Comparison of ENCODE assay signal across 8 mouse cellular contexts in the genomic region with DNA sequence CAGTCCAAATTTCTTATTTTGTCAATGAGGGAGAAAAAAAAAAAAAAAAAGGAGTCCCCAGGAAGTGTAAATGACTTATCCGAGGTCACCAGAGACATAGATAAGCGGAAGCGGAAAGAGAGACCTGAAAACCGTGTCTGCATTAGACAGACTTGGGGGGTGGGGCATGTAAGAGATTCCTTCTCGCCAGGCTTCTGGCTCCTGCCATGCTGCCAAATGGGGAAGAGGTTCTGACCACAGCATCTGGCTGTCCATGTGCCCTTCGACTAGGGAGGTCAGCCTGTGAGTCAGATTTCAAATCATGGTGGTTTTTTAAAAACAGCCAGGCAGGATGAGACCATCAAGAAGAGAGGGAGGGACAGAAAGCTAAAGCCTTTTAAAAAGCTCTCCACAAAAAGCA. TPM values are rescaled to one million over a fixed set of nuclear protein-coding genes. Genes with fewer than 3 reads are reported as not detected.
DNase-seq lines count a peak whose midpoint lies in the region; ATAC-seq and TF ChIP-seq lines count a peak whose summit lies in the region.

No protein-coding gene starts in this region.

- 8% methylated on average over 6 of the region's 6 CpGs for WGBS in hindbrain, embryonic 15.5 days
- 21% methylated on average over 6 of the region's 6 CpGs for WGBS in lung, postnatal 0 days

- peak overlapping the region; percentile 49 for H3K4me3 ChIP-seq in gastrocnemius, adult 2 months
- H3K4me3 ChIP-seq in hindbrain, embryonic 15.5 days = 0 out of 2 replicates have a peak overlapping the region, but pooled peaks have one; percentile 8
- no peak overlapping the region for H3K4me3 ChIP-seq in lung, postnatal 0 days (ENCODE audit: low read depth, low read length)

- 0 out of 2 replicates have a peak, but pooled peaks cover 5% of the 10 kb centered on the region for H3K4me1 ChIP-seq in hindbrain, embryonic 15.5 days (replicated peaks)
- no peaks in the 10 kb centered on the region for H3K4me1 ChIP-seq in lung, postnatal 0 days (ENCODE audit: insufficient read depth, low read depth, low read length)

- no peak for TF ChIP-seq EP300 in lung, postnatal 0 days (IDR thresholded peaks at IDR 0.05)

- peak overlapping the region; percentile 40 for H3K4me2 ChIP-seq in hindbrain, embryonic 15.5 days
- no peak overlapping the region for H3K4me2 ChIP-seq in lung, postnatal 0 days (replicated peaks; ENCODE audit: low read depth, low read length)

- peak; percentile 29 to 51 for DNase-seq in spleen, postnatal 36 days (ENCODE audit: low spot score in 2 of 2)
- no peak for DNase-seq in spleen, adult 12 weeks (ENCODE audit: low spot score)
- peak; percentile 56 for DNase-seq in gastrocnemius, adult 2 months
- peak; percentile 40 for DNase-seq in lung, postnatal 0 days (ENCODE audit: low spot score)
- DNase-seq in cerebellum, adult 11 months = no peak
- DNase-seq in left cerebral cortex, adult 8-10 months (ENCODE audit: low spot score in 2 of 2) = no peak

- intact Hi-C loops in gastrocnemius, adult 2 months (cut with DNase I) = no loop called here

- ATAC-seq in hindbrain, embryonic 15.5 days (ENCODE audit: low FRiP score, low read depth) = no peak
- ATAC-seq in lung, postnatal 0 days = no peak
- no peak for ATAC-seq in CD4-positive, CD25-positive, alpha-beta regulatory T cell, adult 4 months

- H3K9me3 ChIP-seq in hindbrain, embryonic 15.5 days = no peaks in the 10 kb centered on the region
- no peaks in the 10 kb centered on the region for H3K9me3 ChIP-seq in lung, postnatal 0 days (ENCODE audit: low read length)

- no peaks in the 10 kb centered on the region for H3K27me3 ChIP-seq in hindbrain, embryonic 15.5 days
- no peaks in the 10 kb centered on the region for H3K27me3 ChIP-seq in lung, postnatal 0 days (replicated peaks; ENCODE audit: insufficient read depth, low read length)

- H3K9ac ChIP-seq in hindbrain, embryonic 15.5 days = no peak overlapping the region
- H3K9ac ChIP-seq in lung, postnatal 0 days (replicated peaks; ENCODE audit: low read depth) = no peak overlapping the region

- no peak for TF ChIP-seq CTCF in gastrocnemius, adult 2 months (IDR thresholded peaks at IDR 0.05)
- TF ChIP-seq CTCF in lung, postnatal 0 days (IDR thresholded peaks at IDR 0.05) = no peak

- no peaks in the 10 kb centered on the region for H3K36me3 ChIP-seq in hindbrain, embryonic 15.5 days
- no peaks in the 10 kb centered on the region for H3K36me3 ChIP-seq in lung, postnatal 0 days (ENCODE audit: insufficient read depth, low read length)

- H3K27ac ChIP-seq in gastrocnemius, adult 2 months = peak overlapping the region; percentile 59
- no peak overlapping the region for H3K27ac ChIP-seq in hindbrain, embryonic 15.5 days (replicated peaks)
- H3K27ac ChIP-seq in lung, postnatal 0 days (ENCODE audit: low read length) = no peak overlapping the region

RNA-seq across cellular contexts. Expression of gene Prtg, which starts 15.0 kb away (rescaled TPM):
- total RNA-seq in gastrocnemius, adult 2 months (2021) = under 1 TPM; 0.15 to 0.31 TPM
- polyA plus RNA-seq in hindbrain, embryonic 15.5 days (2015; fragmentation: Nextera tagmentation; extraction: Ambion mirVana) = 0.41 and 0.49 TPM in 2 replicates
- 0.04 and 0.10 TPM in 2 replicates for polyA plus RNA-seq in lung, postnatal 0 days (2015; fragmentation: Nextera tagmentation; extraction: Ambion mirVana)
- polyA plus RNA-seq in CD4-positive, CD25-positive, alpha-beta regulatory T cell, adult 4 months (2017; shearing (Covaris generic)) = under 1 TPM in 1 of 2 experiments, not detected in 1; 0.04 TPM
- 1 to 10 TPM; 1.7 to 2.6 (median 1.9) TPM for total RNA-seq in left cerebral cortex, adult 8-10 months (2022)

Comparison
In these comparisons a context has a peak if more than half of its experiments do, and no peak if none do; other contexts are left out.
1. DNase-seq: peak in spleen, postnatal 36 days (2 of 2), gastrocnemius, adult 2 months (single experiment) and lung, postnatal 0 days (single experiment); none in spleen, adult 12 weeks (single experiment), cerebellum, adult 11 months (single experiment) and left cerebral cortex, adult 8-10 months (0 of 2).